Mouse (Mus musculus) 3T3-L1 (cell line): ENCODE measurements at regions not wholly inside any gene's neighbourhood (a gene's known extent, or its start where the extent isn't known, plus 50 kb on each side); places are given as distances from the start of the nearest gene placed in this dataset.
"Not testable (repeated sequence)": the region's sequence is repeated elsewhere in the genome, so short reads cannot be mapped to it uniquely, and the experiment has no call there.

ENCODE experiments used
- DNase-seq: peaks from one replicate; pipeline ENCODE4 v3.0.0-alpha.2; 2015; ENCODE audit warnings: low read depth, low spot score

GRCm38 (mm10) chrX:50675356-50675755, 165.5 kb upstream of the Stk26 start:
- peak; percentile 63 for DNase-seq

GRCm38 (mm10) chrX:50657835-50658565, 182.8 kb upstream of the Stk26 start:
- peak; percentile 79 for DNase-seq

GRCm38 (mm10) chrX:50657180-50657834, 183.5 kb upstream of the Stk26 start:
- DNase-seq, result no peak

GRCm38 (mm10) chrX:50655380-50655779, 185.5 kb upstream of the Stk26 start:
- DNase-seq, result not testable (repeated sequence)

GRCm38 (mm10) chrX:50641347-50641746, 199.5 kb upstream of the Stk26 start:
- peak; percentile 8 for DNase-seq

GRCm38 (mm10) chrX:50635634-50636033, 205.2 kb upstream of the Stk26 start:
- no peak for DNase-seq

GRCm38 (mm10) chrX:50634842-50635615, 205.8 kb upstream of the Stk26 start:
- peak; percentile 89 for DNase-seq

- DNase-seq, result no peak
Measured at GRCm38 (mm10) chrX:50632536-50632935, 204.2 kb upstream of the Olfr1324 start.

- peak; percentile 52 for DNase-seq
Measured at GRCm38 (mm10) chrX:50625336-50625735, 197.0 kb upstream of the Olfr1324 start.

- no peak for DNase-seq
Measured at GRCm38 (mm10) chrX:50622984-50623455, 194.7 kb upstream of the Olfr1324 start.

GRCm38 (mm10) chrX:50620909-50621308, 192.6 kb upstream of the Olfr1324 start:
- no peak for DNase-seq

- DNase-seq, result no peak
Measured at GRCm38 (mm10) chrX:50619919-50620318, 191.6 kb upstream of the Olfr1324 start.

GRCm38 (mm10) chrX:50618936-50619335, 190.6 kb upstream of the Olfr1324 start:
- peak; percentile 58 for DNase-seq

GRCm38 (mm10) chrX:50616920-50617319, 188.6 kb upstream of the Olfr1324 start:
- DNase-seq, result not testable (repeated sequence)

- DNase-seq, result not testable (repeated sequence)
Measured at GRCm38 (mm10) chrX:50614874-50615273, 186.6 kb upstream of the Olfr1324 start.

GRCm38 (mm10) chrX:50614367-50614766, 186.1 kb upstream of the Olfr1324 start:
- not testable (repeated sequence) for DNase-seq

GRCm38 (mm10) chrX:50611765-50612591, 183.7 kb upstream of the Olfr1324 start:
- no peak for DNase-seq

- not testable (repeated sequence) for DNase-seq
Measured at GRCm38 (mm10) chrX:50608141-50608540, 179.8 kb upstream of the Olfr1324 start.

GRCm38 (mm10) chrX:50607636-50608035, 179.3 kb upstream of the Olfr1324 start:
- no peak for DNase-seq

- DNase-seq, result not testable (repeated sequence)
Measured at GRCm38 (mm10) chrX:50605517-50605916, 177.2 kb upstream of the Olfr1324 start.

GRCm38 (mm10) chrX:50604995-50605394, 176.7 kb upstream of the Olfr1324 start:
- not testable (repeated sequence) for DNase-seq
